Mouse (Mus musculus) mesoderm, embryonic 11.5 days (tissue): Measurements from ENCODE around the gene Psmd13.
"Not testable (repeated sequence)": the region's sequence is repeated elsewhere in the genome, so short reads cannot be mapped to it uniquely, and the experiment has no call there.

Experiments
- DNase-seq: peaks from one replicate; pipeline ENCODE4 v3.0.0-alpha.2; 2012; ENCODE audit warnings: low read depth, low spot score

Psmd13 gene

DNA sequence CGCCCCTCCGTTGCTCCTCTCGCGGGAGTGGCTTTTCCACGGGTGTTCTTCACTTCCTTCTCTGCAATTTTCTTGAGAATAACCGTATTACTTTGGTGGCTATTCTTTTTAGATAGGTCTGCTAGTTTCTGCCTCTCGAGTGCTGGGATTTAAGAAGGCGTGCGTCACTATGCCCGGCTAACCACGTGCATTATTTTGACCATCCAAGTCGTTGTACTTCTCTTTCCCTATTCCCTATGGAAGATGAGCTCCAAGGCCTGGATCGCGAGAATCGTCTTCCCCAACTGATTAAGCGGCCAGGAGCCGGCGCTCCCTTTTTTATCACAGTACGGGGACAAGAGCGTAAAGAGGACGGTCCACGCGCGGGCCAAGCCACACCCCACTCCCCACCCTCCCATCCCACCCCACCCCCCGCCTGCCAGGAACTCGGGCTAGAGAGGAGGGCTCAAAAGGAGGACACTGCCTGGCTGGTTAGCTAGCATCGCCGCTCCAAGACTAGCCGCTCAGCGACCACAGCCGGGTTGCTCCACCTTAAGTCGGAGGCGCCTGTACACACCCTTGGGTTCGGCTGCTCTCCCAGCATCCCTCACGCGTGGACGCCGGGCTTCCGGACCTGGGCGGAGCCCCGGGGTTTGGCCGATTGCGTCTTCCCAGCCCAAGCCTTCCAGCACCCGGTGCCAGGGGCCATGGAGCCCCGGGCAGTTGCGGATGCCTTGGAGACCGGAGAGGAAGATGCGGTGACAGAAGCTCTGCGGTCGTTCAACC, 24.8 kb upstream of the Psmd13 start, which contains the start of gene Ric8a:
Gene Ric8a (plus strand): TSS at position 173 of the 765 bp plus-strand sequence.
- DNase-seq: peak; percentile 79

DNA sequence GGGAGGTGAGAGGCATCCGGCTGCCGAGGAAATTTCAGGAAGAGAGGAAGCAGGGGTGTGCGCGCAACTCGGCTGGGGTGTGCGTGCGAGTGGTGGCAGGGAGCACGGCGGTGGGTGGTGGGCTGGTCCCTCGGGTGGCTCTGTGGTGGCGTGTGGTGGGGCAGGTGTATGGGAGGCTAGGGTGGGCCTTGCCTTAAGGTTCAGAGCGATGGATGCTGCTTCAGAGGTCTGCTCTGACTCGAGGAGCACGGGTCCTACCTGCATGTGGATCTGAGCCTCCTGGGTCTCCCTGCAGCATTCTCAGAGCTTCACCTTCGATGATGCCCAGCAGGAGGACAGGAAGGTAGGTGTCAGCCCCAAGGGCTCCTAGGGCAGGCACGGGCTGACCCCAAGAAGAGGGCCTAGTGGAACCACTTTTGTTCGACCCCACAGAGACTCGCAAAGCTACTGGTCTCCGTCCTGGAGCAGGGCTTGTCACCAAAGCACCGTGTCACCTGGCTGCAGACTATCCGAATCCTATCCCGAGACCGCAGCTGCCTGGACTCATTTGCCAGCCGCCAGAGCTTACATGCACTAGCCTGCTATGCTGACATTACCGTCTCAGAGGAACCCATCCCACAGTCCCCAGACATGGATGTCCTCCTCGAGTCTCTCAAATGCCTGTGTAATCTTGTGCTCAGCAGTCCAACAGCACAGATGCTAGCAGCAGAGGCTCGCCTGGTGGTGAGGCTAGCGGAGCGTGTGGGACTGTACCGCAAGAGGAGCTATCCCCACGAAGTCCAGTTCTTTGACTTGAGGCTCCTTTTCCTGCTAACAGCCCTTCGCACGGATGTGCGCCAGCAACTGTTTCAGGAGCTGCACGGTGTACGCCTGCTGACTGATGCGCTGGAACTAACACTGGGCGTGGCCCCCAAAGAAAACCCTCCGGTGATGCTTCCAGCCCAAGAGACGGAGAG, 23.9 kb upstream of the Psmd13 start, which contains the start of gene Bet1l:
Gene Bet1l (minus strand): TSS at position 28 of the 956 bp plus-strand sequence.
- peak; percentile 6 for DNase-seq

DNA sequence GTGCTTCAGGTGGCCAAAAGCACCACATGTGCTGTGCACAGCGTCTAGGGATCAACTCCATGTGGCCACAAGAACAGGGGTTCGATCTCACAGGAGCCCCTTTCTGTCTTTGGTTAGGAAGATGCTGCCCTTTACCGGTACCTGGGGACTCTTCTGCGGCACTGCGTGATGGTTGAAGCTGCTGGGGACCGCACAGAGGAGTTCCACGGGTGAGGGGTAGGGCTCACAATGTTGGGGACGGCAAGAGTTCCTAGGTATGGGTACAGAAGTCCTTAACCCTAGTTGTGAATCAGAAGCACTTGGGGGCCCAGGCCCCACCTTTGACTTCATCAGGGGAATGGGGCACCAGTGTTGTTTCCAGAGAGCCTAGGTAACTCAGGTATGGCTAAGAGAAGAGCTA, 23.0 kb upstream of the Psmd13 start:
- no peak for DNase-seq

DNA sequence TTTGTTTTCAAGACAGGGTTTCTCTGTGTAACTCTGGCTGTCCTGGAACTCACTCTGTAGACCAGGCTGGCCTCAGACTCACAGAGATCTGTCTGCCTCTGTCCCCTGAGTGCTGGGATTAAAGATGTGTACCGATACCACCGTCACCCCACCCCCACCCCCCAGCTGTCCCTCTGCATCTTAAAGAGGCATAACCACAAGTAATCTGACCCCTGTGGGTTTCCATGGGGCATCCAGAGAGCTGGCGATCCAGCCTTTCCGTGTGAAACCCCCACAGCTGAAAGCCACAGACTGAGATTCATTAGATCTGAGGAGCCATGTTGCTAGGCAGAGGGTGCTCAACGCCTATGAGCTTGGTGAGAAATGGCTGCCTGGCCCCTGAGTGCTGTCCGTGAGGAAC, 21.8 kb upstream of the Psmd13 start:
- no peak for DNase-seq

DNA sequence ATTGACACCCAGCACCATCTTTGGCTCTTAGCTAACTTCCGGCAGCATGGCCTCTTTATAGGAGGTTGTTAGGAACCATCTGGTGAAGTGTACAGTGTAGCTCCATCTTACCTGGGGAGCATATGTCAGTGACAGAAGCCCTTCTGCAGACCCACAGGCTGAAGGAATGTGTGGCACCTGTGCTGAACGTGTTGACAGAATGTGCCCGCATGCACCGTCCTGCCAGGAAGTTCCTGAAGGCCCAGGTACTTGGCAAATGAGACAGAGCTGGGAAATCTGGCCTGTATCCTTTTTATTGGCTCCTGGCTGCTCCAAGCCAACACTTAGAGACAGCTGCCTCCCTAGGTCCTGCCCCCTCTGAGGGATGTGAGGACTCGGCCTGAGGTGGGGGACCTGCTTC, 21.0 kb upstream of the Psmd13 start:
- DNase-seq: no peak

DNA sequence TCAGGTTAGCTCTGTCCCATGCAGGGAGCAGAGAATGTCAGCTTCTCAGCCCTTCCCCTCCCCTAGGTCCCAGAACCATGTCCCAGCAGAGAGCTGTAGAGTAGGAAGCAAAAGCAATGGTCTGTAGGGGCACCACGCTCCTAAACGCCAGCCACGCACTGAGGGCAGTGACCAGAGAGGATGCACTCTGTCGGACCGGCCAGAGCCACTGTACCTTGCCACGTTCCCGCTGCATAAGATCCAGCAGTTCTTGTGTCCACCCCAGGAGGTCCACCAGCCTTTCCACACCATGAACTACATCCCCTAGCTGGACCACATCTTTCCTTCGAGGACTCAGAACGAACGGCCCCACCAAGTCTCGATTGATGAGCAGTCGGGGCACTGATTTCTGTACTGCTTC, 17.0 kb upstream of the Psmd13 start:
- no peak for DNase-seq

DNA sequence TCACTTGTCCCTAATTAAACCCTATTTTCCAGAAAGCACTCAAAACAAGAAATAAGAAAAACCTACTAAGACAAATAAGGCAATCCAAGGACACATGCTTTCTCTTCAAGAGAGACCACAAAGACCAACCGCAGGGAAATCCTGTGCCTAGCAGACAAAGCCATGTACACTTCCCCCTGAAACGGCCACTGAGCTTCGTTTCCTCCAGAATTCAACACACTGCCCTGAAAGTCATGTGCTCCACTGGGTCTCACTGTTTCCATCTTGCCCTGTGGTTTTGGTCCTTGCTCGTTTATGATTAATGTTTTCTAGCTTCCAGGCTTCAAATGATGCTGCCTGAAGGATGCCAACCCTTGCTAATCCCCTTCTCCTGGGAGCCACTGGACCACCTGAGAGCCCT, 7.5 kb upstream of the Psmd13 start:
- DNase-seq: no peak

DNA sequence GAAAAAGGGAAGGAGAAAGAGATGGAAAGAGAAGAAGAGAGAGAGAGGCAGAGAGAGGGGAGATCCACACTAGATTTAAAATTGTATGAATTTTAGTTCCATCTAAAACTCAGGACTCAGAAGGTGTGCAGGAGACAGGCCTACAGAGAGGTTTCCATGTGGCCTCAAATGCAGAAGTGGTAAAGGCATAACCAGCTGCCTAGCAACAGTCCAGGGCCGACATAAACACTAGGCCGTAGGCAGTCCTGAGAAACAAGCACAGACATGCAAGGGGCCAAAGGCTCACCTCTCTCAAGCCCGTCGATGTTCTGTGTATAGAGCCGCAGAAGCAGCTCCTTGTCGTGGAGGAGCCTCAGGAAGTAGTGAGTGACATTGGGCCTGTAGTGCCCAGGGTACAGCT, 4.4 kb upstream of the Psmd13 start:
- no peak for DNase-seq

DNA sequence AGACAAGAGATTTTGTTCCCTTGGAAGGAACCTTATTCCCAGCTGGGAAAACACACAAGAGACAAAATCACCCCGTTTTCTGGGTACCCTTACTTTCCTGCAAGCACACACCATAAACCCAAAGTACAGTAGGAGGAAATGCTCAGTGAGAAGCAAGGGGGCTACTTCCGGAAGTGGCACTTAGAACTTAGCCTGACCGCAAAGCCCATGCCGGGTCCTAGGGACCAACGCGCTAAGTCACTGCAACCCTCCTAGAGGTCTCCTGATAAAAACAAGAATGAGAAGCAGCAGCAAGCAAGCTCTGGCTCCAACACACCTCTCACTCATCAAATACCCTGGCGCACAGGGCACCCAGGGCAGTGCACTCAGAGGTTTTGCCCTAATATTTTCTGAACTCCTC, 2.4 kb upstream of the Psmd13 start:
- no peak for DNase-seq

DNA sequence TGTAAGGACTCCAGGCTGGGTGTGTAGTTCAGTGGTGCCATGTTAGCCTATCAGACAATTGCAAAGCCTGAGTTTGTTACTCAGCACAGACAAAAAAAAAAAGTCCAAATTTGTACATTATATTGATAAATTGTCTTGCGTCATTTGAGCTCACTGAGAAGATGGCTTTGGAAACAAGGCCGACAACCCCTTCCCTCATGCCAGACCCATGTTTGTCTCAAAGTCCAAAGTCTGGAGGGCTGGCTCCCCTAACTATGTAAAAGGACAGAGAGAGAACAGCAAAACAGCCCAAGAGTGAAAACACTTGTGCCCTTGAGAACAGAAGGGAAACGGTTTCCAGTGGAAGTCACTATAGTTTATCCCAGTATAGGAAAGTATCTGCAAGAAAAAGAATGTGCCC, 1.3 kb upstream of the Psmd13 start:
- DNase-seq: no peak

DNA sequence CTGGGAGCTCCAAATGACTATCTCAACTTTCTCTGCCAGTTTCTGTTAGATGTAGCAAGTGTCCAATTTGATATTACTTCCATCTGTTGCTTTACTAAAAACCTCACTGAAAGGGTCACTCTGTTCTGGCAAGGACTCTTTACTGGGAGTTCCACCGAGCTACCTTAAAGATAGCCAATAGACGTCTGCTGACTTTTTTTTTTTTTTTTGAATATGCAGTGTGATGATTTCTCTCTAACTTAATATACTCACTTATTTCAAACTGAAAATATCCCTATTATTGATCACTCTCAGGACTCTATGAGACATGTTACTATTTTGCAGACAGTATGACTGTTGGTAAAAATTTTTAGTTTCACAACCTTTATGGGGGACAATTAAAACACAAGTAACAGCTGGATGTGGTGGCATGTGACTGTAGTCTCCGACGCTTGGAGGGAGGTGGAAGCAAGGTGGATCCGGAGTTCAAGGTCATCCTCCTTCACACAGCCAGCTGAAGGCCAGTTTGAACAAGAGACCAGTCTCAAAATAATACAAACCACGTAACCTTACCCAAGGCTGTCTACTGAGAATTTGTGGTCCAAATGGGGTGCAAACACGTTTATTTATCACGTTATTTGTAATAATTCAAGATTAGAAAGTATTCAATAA, 778 bp upstream of the Psmd13 start:
- DNase-seq: no peak

DNA sequence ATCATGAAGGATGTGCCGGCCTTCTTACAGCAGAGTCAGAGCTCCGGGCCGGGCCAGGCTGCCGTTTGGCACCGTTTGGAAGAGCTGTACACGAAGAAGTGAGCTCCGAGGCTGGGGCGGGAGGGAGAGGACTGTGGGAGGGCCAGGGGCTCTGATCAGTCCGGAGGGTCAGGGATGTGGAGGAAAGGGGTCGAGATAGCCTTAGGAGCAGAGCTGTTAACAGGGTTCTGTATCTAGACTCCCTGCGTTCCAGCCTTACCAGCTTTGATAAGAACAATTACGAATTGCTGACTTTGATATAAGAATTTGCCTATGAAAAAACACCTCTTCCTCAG, 668 bp downstream of the Psmd13 start:
- no peak for DNase-seq

DNA sequence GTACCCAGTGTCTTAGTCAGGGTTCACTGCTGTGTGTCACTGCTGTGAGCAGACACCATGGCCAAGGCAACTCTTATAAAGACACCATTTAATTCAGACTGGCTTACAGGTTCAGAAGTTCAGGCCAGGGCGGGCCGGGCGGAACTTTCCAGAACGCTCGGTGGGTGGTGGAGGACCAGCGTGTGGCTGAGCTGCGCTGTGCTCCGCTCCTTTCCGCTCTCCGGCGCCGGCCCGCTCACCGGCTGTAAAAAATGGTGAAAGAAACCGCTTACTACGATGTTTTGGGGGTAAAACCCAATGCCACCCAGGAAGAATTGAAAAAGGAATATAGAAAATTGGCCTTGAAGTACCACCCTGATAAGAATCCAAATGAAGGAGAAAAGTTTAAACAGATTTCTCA, 8.9 kb downstream of the Psmd13 start:
- not testable (repeated sequence) for DNase-seq

DNA sequence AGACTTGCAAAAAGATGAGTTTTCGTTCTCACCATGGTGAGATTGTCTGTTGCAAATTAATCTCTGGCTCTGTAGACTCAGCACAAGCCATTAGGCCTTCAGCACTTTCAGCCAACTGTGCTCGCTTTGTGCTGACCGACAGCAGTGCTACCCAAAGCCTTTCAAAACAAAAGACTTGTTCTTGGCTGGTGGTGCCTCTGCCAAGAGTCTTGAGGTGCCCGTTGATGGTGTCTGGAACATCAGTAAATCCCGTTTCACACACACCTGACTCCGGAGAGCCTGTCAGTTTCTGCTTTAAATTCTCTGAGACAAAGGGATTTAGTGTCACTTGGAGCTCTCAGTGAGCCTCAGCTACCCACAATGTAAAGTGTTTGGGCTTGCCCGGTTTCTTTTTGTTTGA, 12.3 kb downstream of the Psmd13 start:
- no peak for DNase-seq

DNA sequence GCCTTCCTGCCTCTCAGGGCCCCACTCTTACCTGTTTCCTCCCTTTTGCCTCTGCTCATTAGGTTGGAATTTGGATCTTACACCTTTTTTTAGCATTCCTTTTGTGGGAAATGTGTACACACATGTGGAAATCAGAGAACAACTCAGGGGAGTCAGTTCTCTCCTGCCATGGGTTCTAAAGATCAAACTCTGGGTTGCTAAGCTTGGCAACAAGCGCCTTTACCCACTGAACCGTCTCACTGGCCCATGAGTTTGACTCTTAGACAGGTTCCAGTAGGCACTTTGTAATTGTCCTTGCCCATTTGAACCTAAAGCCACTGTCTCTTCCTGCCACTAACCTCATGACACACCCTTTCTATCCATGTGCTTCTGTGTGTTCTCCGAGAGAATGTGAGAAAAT, 12.8 kb downstream of the Psmd13 start:
- no peak for DNase-seq

DNA sequence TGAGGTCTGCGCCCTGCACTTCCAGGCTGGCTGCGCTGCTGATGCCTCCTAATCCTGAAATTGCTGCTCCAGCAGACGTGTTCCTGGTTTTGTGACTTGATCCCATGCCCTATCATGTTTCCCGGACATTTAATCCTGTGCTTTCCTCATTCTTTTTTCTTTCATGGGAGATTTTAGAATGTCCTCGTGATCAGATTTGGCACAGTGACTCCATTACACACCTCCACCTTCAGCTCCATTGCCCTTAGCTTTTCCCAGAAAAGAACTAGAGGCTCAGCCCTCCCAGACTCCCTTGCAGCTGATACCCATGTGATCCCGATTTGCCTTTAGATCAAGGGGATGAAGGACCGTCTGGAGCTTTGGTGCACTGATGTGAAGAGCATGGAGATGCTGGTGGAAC, 16.1 kb downstream of the Psmd13 start:
- DNase-seq: no peak

DNA sequence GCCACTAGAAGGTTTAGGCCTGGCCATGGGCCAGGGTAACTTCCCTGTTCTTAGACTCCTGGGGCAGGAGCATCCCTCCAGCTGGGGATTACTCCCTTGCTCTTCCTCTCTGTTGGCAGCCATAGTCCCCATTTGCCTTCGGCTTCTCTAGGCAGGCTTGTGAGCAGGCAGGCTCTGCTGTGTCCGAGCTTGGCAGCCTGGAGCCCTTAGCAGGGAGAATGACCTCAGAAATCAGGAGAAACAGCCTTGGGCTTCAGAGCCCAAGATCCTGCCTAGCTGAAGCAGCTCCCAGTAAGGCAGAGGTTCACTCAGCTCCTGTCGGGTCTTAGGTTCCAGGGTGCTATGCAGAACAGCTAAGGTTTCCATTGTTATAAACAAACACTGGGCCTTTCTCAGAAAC, 17.4 kb downstream of the Psmd13 start:
- no peak for DNase-seq

DNA sequence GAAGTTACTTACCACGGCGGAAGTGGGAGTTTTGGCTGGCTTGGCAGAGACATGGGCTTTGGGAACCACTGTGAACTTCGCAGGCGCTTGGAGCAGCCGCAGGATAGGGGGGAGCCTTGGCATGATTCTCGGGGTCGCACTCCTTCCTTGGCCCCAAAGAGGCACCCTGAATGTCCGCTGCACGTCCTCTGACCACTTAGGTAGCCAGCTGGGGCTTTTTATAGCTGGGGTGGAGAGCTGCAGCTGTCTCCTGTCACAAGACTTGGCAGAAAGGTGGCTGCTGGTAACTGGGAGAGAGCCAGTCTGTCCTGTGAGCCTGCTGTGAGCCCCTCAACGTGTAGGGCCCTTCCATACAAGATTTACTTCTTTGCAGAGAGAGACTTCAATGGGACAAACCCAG, 18.5 kb downstream of the Psmd13 start, which contains the start of gene Cox8b:
Gene Cox8b (minus strand): TSS at position 227 of the 400 bp plus-strand sequence.
- no peak for DNase-seq

DNA sequence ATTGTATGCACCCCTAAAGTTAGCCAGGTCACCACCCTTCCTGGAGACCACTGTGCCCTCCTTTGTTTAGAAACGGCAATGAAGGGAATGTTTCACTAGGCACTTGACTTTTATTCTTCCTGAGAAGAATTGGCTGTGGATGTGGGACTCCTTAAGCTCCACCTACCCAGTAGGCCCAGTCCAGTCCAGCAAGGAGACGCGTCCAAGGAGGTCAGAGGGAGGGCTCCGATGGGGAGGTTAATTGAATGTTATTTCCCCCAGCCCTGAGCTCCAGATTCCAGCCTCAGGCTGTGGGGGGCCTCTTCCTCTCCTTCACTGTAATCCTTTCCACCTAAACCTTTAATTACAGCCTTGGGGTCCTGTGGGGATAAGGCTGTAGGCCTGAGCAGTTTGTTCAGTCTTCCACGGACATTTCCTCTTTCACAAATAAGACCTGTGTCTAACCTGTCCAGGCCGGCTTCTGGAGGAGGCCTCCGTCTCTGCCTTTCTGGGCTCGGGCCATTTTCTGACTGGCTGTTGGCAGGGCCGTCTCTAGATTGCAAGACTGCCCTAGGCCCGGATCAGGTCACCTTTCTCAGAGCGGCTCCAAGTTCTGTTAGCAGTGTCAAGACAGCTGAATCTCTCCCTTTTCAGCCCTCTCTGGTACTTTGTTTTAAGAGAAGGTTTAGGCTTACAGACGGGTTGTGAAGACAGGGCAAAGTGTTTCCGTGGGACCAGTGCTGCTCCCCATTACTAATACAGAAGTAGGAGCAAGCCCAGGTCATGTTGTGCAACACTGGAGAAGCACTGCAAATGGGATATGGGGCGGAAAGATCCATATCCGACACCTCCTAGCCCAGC, 20.5 kb downstream of the Psmd13 start:
- DNase-seq: no peak

DNA sequence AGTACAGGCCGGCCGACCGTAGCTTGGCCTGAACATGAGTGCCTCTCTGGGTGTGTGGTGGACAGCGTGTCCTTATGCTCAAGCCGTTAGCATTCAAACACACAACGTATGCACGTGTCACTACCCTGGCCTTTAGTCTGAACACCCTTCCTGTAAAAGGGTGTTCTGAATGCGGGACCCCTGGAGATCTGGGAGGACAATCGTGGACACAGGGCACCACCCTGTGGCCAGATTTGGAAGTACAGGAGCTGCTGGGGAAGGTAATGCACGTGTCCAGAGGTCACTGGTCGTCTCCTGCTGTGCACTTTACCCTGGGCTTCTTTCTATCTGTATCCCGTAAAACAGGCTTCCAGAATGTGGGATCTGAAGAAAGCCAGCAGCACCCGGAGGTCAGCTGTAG, 21.4 kb downstream of the Psmd13 start:
- DNase-seq: peak; percentile 85

DNA sequence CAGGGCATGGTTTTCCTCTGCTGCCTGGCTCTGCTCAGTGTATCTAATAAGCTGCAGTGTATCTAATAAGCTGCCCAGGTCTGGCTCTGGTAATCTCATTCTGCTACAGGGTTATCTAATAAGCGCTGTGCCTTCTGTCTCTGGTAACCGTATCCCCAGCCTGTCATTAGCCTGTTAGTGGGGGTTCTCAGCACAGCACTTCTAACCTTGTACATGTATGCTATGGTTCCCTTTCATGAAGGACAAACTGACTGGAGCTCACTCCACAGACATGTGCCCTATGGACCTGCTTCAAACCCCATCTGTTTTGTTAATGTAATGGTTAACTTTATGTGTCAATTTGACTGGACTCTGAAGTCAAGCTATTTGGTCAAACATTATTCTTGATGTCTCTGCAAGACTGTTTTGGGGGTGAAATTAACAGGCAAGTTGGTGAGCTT, 23.9 kb downstream of the Psmd13 start:
- no peak for DNase-seq
